Mouse (Mus musculus): ENCODE measurements around the gene Cdk10.

Cdk10 gene

DNA sequence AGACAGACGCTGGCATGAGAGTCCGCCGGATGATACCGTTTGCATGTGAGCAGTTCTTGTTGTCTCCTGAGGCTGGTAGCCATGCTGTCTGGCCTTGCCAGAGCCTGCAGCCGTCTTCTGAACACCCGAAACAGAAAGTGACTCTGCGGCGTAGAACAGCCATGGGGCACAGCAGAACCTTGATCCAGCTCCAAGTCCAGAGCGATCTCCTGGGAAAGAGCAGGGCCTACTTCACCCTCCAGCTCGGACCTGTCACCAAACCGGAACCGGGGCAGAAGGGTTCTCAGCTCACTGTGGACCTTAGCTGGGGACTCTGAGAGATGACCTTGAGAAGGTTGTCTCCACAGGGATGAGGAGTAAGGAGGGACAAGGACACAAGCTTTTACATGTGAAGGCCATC is 50.5 kb downstream of the Cdk10 start:
- DNase-seq: no peak

DNA sequence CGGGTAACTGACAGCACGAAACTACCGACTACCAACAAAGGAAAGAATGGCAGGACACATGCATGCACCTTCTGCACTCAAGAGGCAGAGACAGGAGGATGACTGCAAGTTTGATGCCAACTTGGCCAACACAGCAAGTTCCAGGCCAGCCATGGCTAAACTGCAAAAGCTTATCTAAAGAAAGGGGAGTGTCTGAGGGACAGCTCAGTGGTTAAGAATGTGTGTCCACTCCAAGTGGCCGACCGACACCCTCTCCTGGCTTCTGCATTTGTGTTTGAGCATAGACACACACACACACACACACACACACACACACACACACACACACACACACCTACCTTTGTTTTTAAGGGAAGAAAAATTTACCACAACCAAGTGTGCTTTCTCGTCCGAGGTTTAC is 53.8 kb downstream of the Cdk10 start:
- DNase-seq: no peak

DNA sequence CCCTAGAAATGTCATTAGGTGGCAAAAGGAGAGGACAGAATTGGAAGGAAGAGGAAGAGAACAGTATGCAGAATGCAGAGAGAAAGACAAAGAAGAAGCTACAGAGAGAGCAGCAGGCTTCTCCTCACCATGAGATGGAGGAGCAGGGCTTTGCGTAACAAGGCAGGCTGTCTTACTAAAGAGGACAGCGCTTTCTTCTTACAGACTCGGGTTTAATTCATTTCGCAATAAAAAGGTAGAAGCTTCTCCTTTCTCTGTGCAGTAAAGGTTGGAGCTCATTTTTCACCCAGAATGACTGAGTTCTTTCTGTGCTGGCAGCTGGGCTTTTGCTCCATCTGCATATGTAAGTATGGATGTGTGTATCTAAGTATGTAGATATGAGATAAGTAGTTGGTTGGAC is 55.2 kb downstream of the Cdk10 start:
- DNase-seq: no peak

DNA sequence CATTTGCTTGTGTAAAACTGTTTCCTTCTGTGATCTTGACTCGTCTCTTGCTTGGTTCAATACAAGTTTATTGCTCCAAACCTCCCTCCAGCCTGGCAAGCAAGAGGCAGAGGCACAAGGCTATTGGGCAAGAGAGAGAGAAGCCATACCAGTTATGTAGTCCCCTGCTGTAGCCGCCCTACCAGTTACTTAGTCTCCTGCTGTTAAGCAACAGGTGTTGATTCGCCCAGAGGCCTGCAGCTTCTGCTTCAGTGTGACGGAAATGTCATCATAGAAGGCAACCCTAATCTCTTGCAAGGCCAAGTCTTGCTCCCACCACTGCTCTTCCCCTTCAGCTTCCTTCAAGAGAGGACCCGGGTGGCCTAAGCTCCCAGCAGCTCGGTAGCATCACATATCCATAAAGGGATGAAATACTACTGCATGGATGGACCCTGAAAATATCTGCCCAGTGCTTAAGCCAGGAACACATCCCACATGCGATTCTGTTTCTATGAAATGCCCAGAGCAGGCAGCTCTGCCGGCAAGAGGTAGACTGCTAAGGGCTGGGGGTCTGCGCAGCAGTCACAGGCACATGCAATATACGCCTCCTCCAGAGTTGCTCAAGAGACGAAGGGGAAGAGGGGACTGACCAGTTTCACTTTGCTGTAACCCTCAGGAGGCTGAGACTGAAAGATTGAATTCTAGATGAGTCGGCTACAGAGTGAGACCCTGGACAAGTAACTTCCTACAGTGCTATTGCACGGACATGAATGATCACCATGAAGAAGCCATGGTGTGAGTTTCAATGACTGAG is 55.9 kb downstream of the Cdk10 start:
- no peak for DNase-seq

Data from spleen, adult 18-20 months (tissue).